Mouse (Mus musculus) C2C12 (cell line): ENCODE data around the gene Sult1a1. TPM values are rescaled to one million over a fixed set of nuclear protein-coding genes. Genes with fewer than 3 reads are reported as not detected.

ENCODE experiments used
- H3K27me3 ChIP-seq: one replicate; pipeline ENCODE4 v1.6.1; 2011; ENCODE audit not compliant: control insufficient read depth, insufficient read depth, insufficient read length
- H3K36me3 ChIP-seq: one replicate; pipeline ENCODE4 v1.6.1; 2011; ENCODE audit not compliant: control insufficient read depth, insufficient read depth
- H3K4me3 ChIP-seq: one replicate; pipeline ENCODE4 v1.5.1; 2011; ENCODE audit warnings: mild to moderate bottlenecking, control low read depth; ENCODE audit not compliant: poor library complexity, insufficient read depth, severe bottlenecking
- H3K79me2 ChIP-seq: one replicate; pipeline ENCODE4 v1.6.1; 2011; ENCODE audit not compliant: control insufficient read depth, insufficient read depth
- H3K79me3 ChIP-seq: one replicate; pipeline ENCODE4 v1.6.1; 2011; ENCODE audit warnings: low read depth, control low read depth
- H3ac ChIP-seq: one replicate; pipeline ENCODE3; 2011; ENCODE audit warnings: low read depth; ENCODE audit not compliant: control insufficient read depth, insufficient read length
- CEBPB ChIP-seq: IDR thresholded peaks from one replicate; pipeline ENCODE4 v1.6.1; 2011; ENCODE audit warnings: low read depth, mild to moderate bottlenecking, control low read depth, moderate library complexity
- CTCF ChIP-seq: IDR thresholded peaks from one replicate; pipeline ENCODE4 v1.5.1; 2011; ENCODE audit not compliant: control insufficient read depth, insufficient read depth, insufficient read length
- FOSL1 ChIP-seq: IDR thresholded peaks from one replicate; pipeline ENCODE4 v1.8.0; 2011; ENCODE audit warnings: mild to moderate bottlenecking, low read length; ENCODE audit not compliant: poor library complexity, insufficient read depth, severe bottlenecking
- MAX ChIP-seq: IDR thresholded peaks from one replicate; pipeline ENCODE4 v1.6.1; 2011; ENCODE audit warnings: mild to moderate bottlenecking, control low read depth
- MYOD1 ChIP-seq: IDR thresholded peaks from one replicate; pipeline ENCODE4 v1.6.1; 2011; ENCODE audit warnings: low read depth; ENCODE audit not compliant: control insufficient read depth, insufficient read length
- MYOG ChIP-seq: IDR thresholded peaks from one replicate; pipeline ENCODE4 v1.6.1; 2011; ENCODE audit not compliant: control insufficient read depth, insufficient read length; ENCODE audit errors: extremely low read depth
- USF1 ChIP-seq: IDR thresholded peaks from one replicate; pipeline ENCODE4 v1.6.1; 2011; ENCODE audit warnings: low read depth, mild to moderate bottlenecking, control low read depth, moderate library complexity
- polyA plus RNA-seq: library from polyadenylated mRNA; unstranded; fragments of >200 nt; fragmentation: generic; extraction: Trizol; gene quantifications from one replicate; pipeline ENCODE4 v1.2.1, GENCODE M21; 2012; ENCODE audit warnings: missing spikeins

The Sult1a1 gene
- polyA plus RNA-seq, 1 experiment: 0.07 TPM

DNA sequence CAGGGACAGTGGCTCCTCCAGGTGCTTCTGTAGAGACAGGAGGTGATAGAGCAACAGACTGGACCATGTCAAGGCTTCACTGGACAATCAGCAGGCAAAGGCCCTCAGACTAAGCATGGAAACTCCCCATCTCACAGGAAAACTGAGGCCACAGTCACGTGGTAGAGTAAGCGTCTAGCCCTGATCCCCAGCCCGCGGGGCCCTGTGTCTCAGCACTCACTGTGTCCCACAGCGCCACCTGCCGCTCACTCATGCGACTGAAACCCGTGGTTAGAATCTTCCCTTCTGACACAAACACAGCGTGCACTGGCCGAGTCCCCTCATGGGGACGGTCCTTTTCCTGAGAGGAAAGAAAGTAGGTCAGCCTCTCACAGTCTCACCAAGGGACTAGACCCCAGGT is 24.8 kb upstream of the Sult1a1 start:
- Histone ChIP-seq H3K27me3 (peaks cover 19% of the 10 kb centered on the region), H3K79me3 (peaks cover 11% of the 10 kb centered on the region), H3K36me3 (peaks cover 6% of the 10 kb centered on the region), H3K4me3 (no peak overlapping the region), H3K79me2 (peaks cover 21% of the 10 kb centered on the region), H3ac (no peak overlapping the region)
- TF ChIP-seq MAX (peak; percentile 63), FOSL1 (no peak), CEBPB (no peak), USF1 (peak; percentile 76), MYOG (no peak), CTCF (peak; percentile 84), MYOD1 (no peak)

DNA sequence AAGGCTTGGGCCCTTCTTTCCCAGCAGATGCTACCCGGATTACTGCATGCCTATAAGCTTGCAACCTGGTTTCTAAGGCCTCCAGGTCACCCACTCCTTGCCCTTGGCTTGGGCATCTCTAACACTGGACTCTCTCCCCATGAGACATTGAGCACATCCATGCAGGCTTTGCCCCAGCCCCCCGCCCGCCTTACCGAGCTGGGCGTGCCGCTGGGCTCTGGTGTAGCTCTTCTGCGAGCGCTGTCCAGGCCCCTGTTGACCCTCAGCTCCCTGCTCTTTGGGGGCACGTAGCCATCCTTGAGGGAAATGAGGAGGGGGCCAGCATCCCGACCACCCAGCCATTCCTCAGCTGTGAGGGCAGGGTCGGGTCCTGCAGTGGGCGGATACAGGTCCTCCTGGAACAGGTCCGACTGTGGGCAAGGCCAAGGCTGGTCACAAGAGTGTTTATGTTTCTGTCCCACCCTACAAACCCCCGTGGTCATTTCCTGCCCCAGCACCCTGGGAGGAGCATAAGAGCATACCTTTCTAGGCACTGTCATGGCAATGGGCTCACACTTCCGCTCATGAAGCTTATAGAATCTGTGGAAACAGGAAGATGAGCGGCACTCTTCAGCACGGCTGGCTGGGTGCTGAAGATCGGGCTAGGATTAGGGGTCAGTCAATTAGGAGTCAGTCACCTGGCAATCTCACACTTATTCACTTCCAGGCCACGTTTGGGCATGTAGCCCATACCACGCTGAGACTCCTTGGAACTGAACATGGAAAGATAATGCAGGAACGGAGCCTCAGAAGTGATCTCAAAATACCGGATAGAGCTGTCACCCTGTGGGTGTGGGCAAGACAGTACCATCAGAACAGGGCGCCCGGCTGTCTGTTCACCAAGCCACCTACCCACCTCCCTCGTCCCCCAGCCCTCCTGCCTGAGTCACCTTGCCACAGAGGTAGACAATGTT is 24.1 kb upstream of the Sult1a1 start:
- Histone ChIP-seq H3ac (no peak overlapping the region), H3K27me3 (peaks cover 12% of the 10 kb centered on the region), H3K36me3 (peaks cover 6% of the 10 kb centered on the region), H3K4me3 (no peak overlapping the region), H3K79me3 (peaks cover 11% of the 10 kb centered on the region), H3K79me2 (peaks cover 24% of the 10 kb centered on the region)
- no peak for TF ChIP-seq FOSL1
- TF ChIP-seq MYOG: no peak
- TF ChIP-seq MAX: no peak
- TF ChIP-seq MYOD1: no peak
- no peak for TF ChIP-seq CEBPB
- TF ChIP-seq USF1: no peak
- no peak for TF ChIP-seq CTCF

DNA sequence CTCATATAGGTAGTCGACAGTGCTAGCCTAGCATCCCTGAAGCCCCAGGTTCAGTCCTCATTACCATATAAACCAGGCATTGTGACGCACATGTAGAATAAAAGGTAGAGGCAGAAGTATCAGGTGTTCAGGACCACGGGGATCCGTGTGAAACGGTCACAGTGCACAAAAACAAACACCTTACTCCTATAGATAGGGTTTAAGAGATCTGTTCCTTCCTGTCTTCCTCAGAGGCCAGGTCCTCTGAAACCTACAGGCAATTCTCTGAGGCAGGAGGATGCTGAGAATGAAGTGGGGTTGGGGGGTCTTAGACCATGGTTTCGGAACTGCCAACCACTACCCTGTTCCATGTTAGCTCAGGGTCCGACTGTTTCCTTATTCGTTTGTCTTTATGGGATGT is 21.6 kb upstream of the Sult1a1 start:
- Histone ChIP-seq H3K79me2 (peaks cover 24% of the 10 kb centered on the region), H3K36me3 (peaks cover 6% of the 10 kb centered on the region), H3K79me3 (peaks cover 11% of the 10 kb centered on the region), H3K27me3 (no peaks in the 10 kb centered on the region), H3ac (no peak overlapping the region), H3K4me3 (no peak overlapping the region)
- no peak for TF ChIP-seq MYOG
- TF ChIP-seq MAX: no peak
- TF ChIP-seq FOSL1: no peak
- no peak for TF ChIP-seq MYOD1
- no peak for TF ChIP-seq CTCF
- TF ChIP-seq CEBPB: no peak

DNA sequence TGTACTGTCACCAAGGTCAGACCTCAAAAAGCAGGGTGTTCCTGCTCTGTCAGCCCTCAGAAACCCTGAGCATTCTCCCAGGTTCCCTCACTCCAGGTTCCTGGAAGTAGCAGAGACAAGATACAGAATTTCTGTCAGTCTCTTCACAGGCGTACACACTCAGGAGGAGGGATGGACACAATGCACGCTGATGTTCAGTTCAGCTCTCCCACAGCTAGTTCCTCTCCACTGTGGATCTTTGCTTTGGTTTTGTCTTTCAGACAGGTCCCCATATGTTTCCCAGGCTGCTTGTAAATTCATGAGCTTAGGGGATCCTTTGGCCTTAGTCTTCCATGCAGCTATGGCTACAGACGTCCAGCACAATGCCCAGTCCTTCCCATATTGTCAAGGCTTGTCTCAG is 20.7 kb upstream of the Sult1a1 start:
- H3K27me3 ChIP-seq: no peaks in the 10 kb centered on the region
- H3K36me3 ChIP-seq: peaks cover 6% of the 10 kb centered on the region
- H3K4me3 ChIP-seq: peak overlapping the region; percentile 75
- H3ac ChIP-seq: peak overlapping the region; percentile 20
- H3K79me2 ChIP-seq: peaks cover 24% of the 10 kb centered on the region
- peaks cover 11% of the 10 kb centered on the region for H3K79me3 ChIP-seq
- TF ChIP-seq MAX (no peak), CEBPB (no peak), CTCF (no peak), MYOG (no peak), FOSL1 (no peak), MYOD1 (no peak), USF1 (no peak)

DNA sequence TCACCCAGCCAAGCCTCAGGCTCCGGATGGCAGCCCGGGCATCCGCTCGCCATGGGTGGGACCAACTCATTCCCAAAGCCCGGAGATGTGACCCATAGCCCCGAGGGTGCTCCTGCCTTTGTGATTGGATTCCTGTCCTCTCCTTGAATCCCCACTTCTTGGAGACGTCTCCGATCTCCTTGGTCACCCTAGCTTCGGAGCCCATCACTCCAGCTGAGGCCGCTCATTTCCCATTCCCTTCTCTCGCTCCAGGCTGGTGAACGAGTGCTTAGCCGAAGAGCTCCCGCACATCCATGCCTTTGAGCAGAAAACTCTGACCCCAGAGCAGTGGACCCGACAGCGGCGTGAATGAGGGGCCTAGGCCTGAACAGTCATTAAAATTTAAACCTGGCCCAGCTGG is 20.1 kb upstream of the Sult1a1 start:
- Histone ChIP-seq H3K4me3 (peak overlapping the region; percentile 75), H3ac (peak overlapping the region; percentile 97), H3K27me3 (no peaks in the 10 kb centered on the region), H3K79me2 (peaks cover 24% of the 10 kb centered on the region), H3K36me3 (peaks cover 6% of the 10 kb centered on the region), H3K79me3 (peaks cover 11% of the 10 kb centered on the region)
- TF ChIP-seq MAX (no peak), USF1 (no peak), FOSL1 (no peak), CEBPB (no peak), CTCF (no peak), MYOD1 (no peak), MYOG (no peak)
